Mouse (Mus musculus) heart, postnatal 0 days (tissue): ENCODE data around the gene Krtap5-4. TPM values are rescaled to one million over a fixed set of nuclear protein-coding genes. Genes with fewer than 3 reads are reported as not detected.
"Not testable (repeated sequence)": the region's sequence is repeated elsewhere in the genome, so short reads cannot be mapped to it uniquely, and the experiment has no call there.

Experiments used
- ATAC-seq: fragments of 200-750 bp; cut with Nextera tagmentation; 2 replicates; pipeline ENCODE4 v1.8.0; 2017; ENCODE audit warnings: low read depth, moderate number of reproducible peaks, moderate library complexity; ENCODE audit not compliant: insufficient read depth
- DNase-seq: peaks from one replicate; pipeline ENCODE4 v3.0.0-alpha.2; 2016; ENCODE audit warnings: low spot score
- H3K27ac ChIP-seq: fragments of 300-500 bp; sonication (generic); 2 replicates; pipeline ENCODE4 v1.5.1; 2014; ENCODE audit warnings: low read depth, mild to moderate bottlenecking
- H3K27me3 ChIP-seq: fragments of 300-500 bp; sonication (generic); 2 replicates; pipeline ENCODE4 v1.6.1; 2014; ENCODE audit warnings: low read length, mixed read lengths; ENCODE audit not compliant: control insufficient read depth, insufficient read depth
- H3K36me3 ChIP-seq: fragments of 300-500 bp; sonication (generic); replicated peaks from 2 replicates; pipeline ENCODE4 v1.6.1; 2014; ENCODE audit warnings: low read length, mixed read lengths; ENCODE audit not compliant: control insufficient read depth, insufficient read depth
- H3K4me1 ChIP-seq: fragments of 300-500 bp; sonication (generic); 2 replicates; pipeline ENCODE4 v1.6.1; 2014; ENCODE audit warnings: antibody characterized with exemption; ENCODE audit not compliant: control insufficient read depth, insufficient read depth
- H3K4me2 ChIP-seq: fragments of 300-500 bp; sonication (generic); 2 replicates; pipeline ENCODE4 v1.6.1; 2014; ENCODE audit warnings: low read depth, mild to moderate bottlenecking, low read length, moderate library complexity
- H3K4me3 ChIP-seq: fragments of 300-500 bp; sonication (generic); 2 replicates; pipeline ENCODE4 v1.5.1; 2014; ENCODE audit warnings: low read depth, low read length
- H3K9ac ChIP-seq: fragments of 300-500 bp; sonication (generic); replicated peaks from 2 replicates; pipeline ENCODE4 v1.6.1; 2014; ENCODE audit warnings: low read depth, low read length, mixed read lengths
- H3K9me3 ChIP-seq: fragments of 300-500 bp; sonication (generic); replicated peaks from 2 replicates; pipeline ENCODE4 v1.6.1; 2016; ENCODE audit warnings: low read length; ENCODE audit not compliant: control insufficient read depth
- CTCF ChIP-seq: IDR thresholded peaks from 2 replicates; pipeline ENCODE4 v1.5.1; 2016; ENCODE audit warnings: antibody characterized with exemption, control low read depth, low read depth
- EP300 ChIP-seq: IDR thresholded peaks from 2 replicates; pipeline ENCODE4 v1.6.1; 2016; ENCODE audit warnings: antibody characterized with exemption, low read depth
- WGBS: fragments of 180-500 bp; shearing (Covaris S2); extraction: QIAGEN DNeasy Blood & Tissue Kit; methylation state at CpG from one replicate; pipeline ENCODE4 v1.1.7; 2014; 5-methylcytosine and 5-hydroxymethylcytosine counted together
- polyA plus RNA-seq: library from polyadenylated mRNA; unstranded; fragments of >200 nt; fragmentation: Nextera tagmentation; extraction: Ambion mirVana; gene quantifications from 2 replicates; pipeline ENCODE4 v1.2.1, GENCODE M21; 2015
- total RNA-seq: library from RNA; depleted of rRNA; stranded (reverse); fragments of >200 nt; gene quantifications from 2 replicates; pipeline ENCODE4 v1.2.3, GENCODE M21; 2014; ENCODE audit warnings: low replicate concordance

Krtap5-4 gene
- total and polyA plus RNA-seq, 2 experiments from 2014 or later, result not detected

- Histone ChIP-seq H3K4me1 (no peaks in the 10 kb centered on the region), H3K9ac (peak overlapping the region; percentile 74), H3K4me2 (peak overlapping the region; percentile 96), H3K27me3 (no peaks in the 10 kb centered on the region), H3K36me3 (no peaks in the 10 kb centered on the region), H3K4me3 (peak overlapping the region; percentile 68), H3K27ac (peak overlapping the region; percentile 90), H3K9me3 (no peaks in the 10 kb centered on the region)
- TF ChIP-seq EP300, result no peak
- TF ChIP-seq CTCF, result peak; percentile 19
- DNase-seq (peak; percentile 46), ATAC-seq (peak; percentile 73)
- under 1% methylated on average over 38 of the region's 38 CpGs for WGBS
These were observed 19.2 kb upstream of the Krtap5-4 start for GRCm38 (mm10) chr7:142284023-142284591.

- ATAC-seq (peak; percentile 84), DNase-seq (peak; percentile 90)
- TF ChIP-seq CTCF (peak; percentile 79), EP300 (no peak)
- Histone ChIP-seq H3K4me1 (no peaks in the 10 kb centered on the region), H3K4me2 (peak overlapping the region; percentile 96), H3K27me3 (no peaks in the 10 kb centered on the region), H3K27ac (peak overlapping the region; percentile 90), H3K9me3 (no peaks in the 10 kb centered on the region), H3K4me3 (peak overlapping the region; percentile 68), H3K36me3 (no peaks in the 10 kb centered on the region), H3K9ac (peak overlapping the region; percentile 74)
- WGBS, result under 1% methylated on average over 19 of the region's 19 CpGs
These were observed 18.7 kb upstream of the Krtap5-4 start for GRCm38 (mm10) chr7:142284615-142285080.

GRCm38 (mm10) chr7:142285130-142285835, 18.1 kb upstream of the Krtap5-4 start:
- no peaks in the 10 kb centered on the region for H3K4me1 ChIP-seq
- no peaks in the 10 kb centered on the region for H3K9me3 ChIP-seq
- H3K27me3 ChIP-seq, result no peaks in the 10 kb centered on the region
- ATAC-seq (peak; percentile 77), DNase-seq (peak; percentile 59)
- TF ChIP-seq EP300 (no peak), CTCF (peak; percentile 57)
- 23% methylated on average over 23 of the region's 23 CpGs for WGBS
- H3K4me2 ChIP-seq, result peak overlapping the region; percentile 96
- no peaks in the 10 kb centered on the region for H3K36me3 ChIP-seq
- H3K4me3 ChIP-seq, result peak overlapping the region; percentile 68
- H3K9ac ChIP-seq, result 0 out of 2 replicates have a peak overlapping the region, but pooled peaks have one; percentile 74
- peak overlapping the region; percentile 90 for H3K27ac ChIP-seq

GRCm38 (mm10) chr7:142285910-142286612, 17.3 kb upstream of the Krtap5-4 start:
- H3K4me1 ChIP-seq, ATAC-seq, H3K9ac ChIP-seq, H3K4me3 ChIP-seq, H3K9me3 ChIP-seq, H3K27ac ChIP-seq, H3K4me2 ChIP-seq, H3K27me3 ChIP-seq, DNase-seq, H3K36me3 ChIP-seq: not testable (repeated sequence)
- WGBS, result 57% methylated on average over 9 of the region's 9 CpGs

GRCm38 (mm10) chr7:142293851-142294250, 9.5 kb upstream of the Krtap5-4 start:
- ATAC-seq, result 0 out of 2 replicates have a peak, but pooled peaks have one; percentile 20
- peak; percentile 14 for DNase-seq
- H3K27ac ChIP-seq, H3K27me3 ChIP-seq, H3K36me3 ChIP-seq, H3K4me2 ChIP-seq, H3K4me3 ChIP-seq, H3K9ac ChIP-seq, H3K9me3 ChIP-seq: not testable (repeated sequence)
- WGBS, result 2% methylated on average over 2 of the region's 2 CpGs
- H3K4me1 ChIP-seq, result 0 out of 2 replicates have a peak, but pooled peaks cover 11% of the 10 kb centered on the region
- TF ChIP-seq CTCF, result peak; percentile 52
